Mouse (Mus musculus): ENCODE data around the gene Lrcol1. TPM values are rescaled to one million over a fixed set of nuclear protein-coding genes. Genes with fewer than 3 reads are reported as not detected.
A peak's percentile ranks its signal among the peaks of the same experiment; 100 is the strongest.

Lrcol1 gene
- polyA plus RNA-seq, 1 experiment from 2014 or later: not detected

- no peak overlapping the region for H3K4me2 ChIP-seq (replicated peaks)
- H3K9me3 ChIP-seq (ENCODE audit: control insufficient read depth, low read length): no peaks in the 10 kb centered on the region
- no peak overlapping the region for H3K9ac ChIP-seq
- ATAC-seq (ENCODE audit: low FRiP score) (no peak), DNase-seq (ENCODE audit: low spot score) (no peak)
- H3K27ac ChIP-seq: no peak overlapping the region
- 0 out of 2 replicates have a peak, but pooled peaks cover 4% of the 10 kb centered on the region for H3K4me1 ChIP-seq (replicated peaks; ENCODE audit: control insufficient read depth, insufficient read depth, low read length)
- H3K27me3 ChIP-seq (ENCODE audit: control insufficient read depth, insufficient read depth, low read length): no peaks in the 10 kb centered on the region
- WGBS: 17% methylated on average over 7 of the region's 7 CpGs
- H3K36me3 ChIP-seq (replicated peaks; ENCODE audit: control insufficient read depth, insufficient read depth): no peaks in the 10 kb centered on the region
- H3K4me3 ChIP-seq (replicated peaks; ENCODE audit: low read length): no peak overlapping the region
Observed at GRCm38 (mm10) chr5:110354716-110355115, 10.2 kb downstream of the Lrcol1 start.

GRCm38 (mm10) chr5:110357531-110358179 lies 13.1 kb downstream of the Lrcol1 start:
- no peak overlapping the region for H3K4me3 ChIP-seq (replicated peaks; ENCODE audit: low read length)
- 37% methylated on average over 8 of the region's 9 CpGs for WGBS
- no peaks in the 10 kb centered on the region for H3K36me3 ChIP-seq (replicated peaks; ENCODE audit: control insufficient read depth, insufficient read depth)
- 0 out of 2 replicates have a peak, but pooled peaks cover 4% of the 10 kb centered on the region for H3K4me1 ChIP-seq (replicated peaks; ENCODE audit: control insufficient read depth, insufficient read depth, low read length)
- peak; percentile 69 for ATAC-seq (ENCODE audit: low FRiP score)
- no peaks in the 10 kb centered on the region for H3K9me3 ChIP-seq (ENCODE audit: control insufficient read depth, low read length)
- no peak overlapping the region for H3K27ac ChIP-seq
- peak; percentile 96 for DNase-seq (ENCODE audit: low spot score)
- H3K27me3 ChIP-seq (ENCODE audit: control insufficient read depth, insufficient read depth, low read length): no peaks in the 10 kb centered on the region
- no peak overlapping the region for H3K9ac ChIP-seq
- H3K4me2 ChIP-seq (replicated peaks): no peak overlapping the region

- Histone ChIP-seq H3K27ac (no peak overlapping the region), H3K36me3 (replicated peaks; ENCODE audit: control insufficient read depth, insufficient read depth) (no peaks in the 10 kb centered on the region; the same call in 1 of the 2 replicates), H3K9ac (no peak overlapping the region), H3K4me3 (replicated peaks; ENCODE audit: low read length) (no peak overlapping the region), H3K27me3 (ENCODE audit: control insufficient read depth, insufficient read depth, low read length) (no peaks in the 10 kb centered on the region), H3K9me3 (ENCODE audit: control insufficient read depth, low read length) (no peaks in the 10 kb centered on the region), H3K4me2 (replicated peaks) (no peak overlapping the region), H3K4me1 (replicated peaks; ENCODE audit: control insufficient read depth, insufficient read depth, low read length) (peaks cover 14% of the 10 kb centered on the region)
- WGBS: 88% methylated on average over 6 of the region's 6 CpGs
- DNase-seq (ENCODE audit: low spot score) (no peak), ATAC-seq (ENCODE audit: low FRiP score) (no peak)
Observed at GRCm38 (mm10) chr5:110361465-110361864, 16.9 kb downstream of the Lrcol1 start.

- DNase-seq (ENCODE audit: low spot score) (no peak), ATAC-seq (ENCODE audit: low FRiP score) (peak; percentile 47)
- no peak overlapping the region for H3K27ac ChIP-seq
- H3K36me3 ChIP-seq (replicated peaks; ENCODE audit: control insufficient read depth, insufficient read depth): peaks cover 11% of the 10 kb centered on the region
- H3K4me1 ChIP-seq (replicated peaks; ENCODE audit: control insufficient read depth, insufficient read depth, low read length): peaks cover 13% of the 10 kb centered on the region
- WGBS: 3% methylated on average over 28 of the region's 28 CpGs
- peak overlapping the region; percentile 72 for H3K4me2 ChIP-seq (replicated peaks)
- H3K4me3 ChIP-seq (replicated peaks; ENCODE audit: low read length): peak overlapping the region; percentile 34
- H3K27me3 ChIP-seq (ENCODE audit: control insufficient read depth, insufficient read depth, low read length): no peaks in the 10 kb centered on the region
- H3K9me3 ChIP-seq (ENCODE audit: control insufficient read depth, low read length): no peaks in the 10 kb centered on the region
- H3K9ac ChIP-seq: peak overlapping the region; percentile 52
Observed at GRCm38 (mm10) chr5:110362813-110363178, 18.3 kb downstream of the Lrcol1 start.

GRCm38 (mm10) chr5:110363179-110363821 lies 18.8 kb downstream of the Lrcol1 start:
- ATAC-seq (ENCODE audit: low FRiP score): peak; percentile 78
- Histone ChIP-seq H3K4me2 (replicated peaks) (peak overlapping the region; percentile 72), H3K27ac (no peak overlapping the region)

GRCm38 (mm10) chr5:110363822-110364545 lies 19.5 kb downstream of the Lrcol1 start:
- Histone ChIP-seq H3K9me3 (ENCODE audit: control insufficient read depth, low read length) (no peaks in the 10 kb centered on the region), H3K4me3 (replicated peaks; ENCODE audit: low read length) (peak overlapping the region; percentile 34), H3K9ac (peak overlapping the region; percentile 52), H3K4me1 (replicated peaks; ENCODE audit: control insufficient read depth, insufficient read depth, low read length) (peaks cover 10% of the 10 kb centered on the region), H3K4me2 (replicated peaks) (peak overlapping the region; percentile 72), H3K27me3 (ENCODE audit: control insufficient read depth, insufficient read depth, low read length) (no peaks in the 10 kb centered on the region), H3K36me3 (replicated peaks; ENCODE audit: control insufficient read depth, insufficient read depth) (peaks cover 21% of the 10 kb centered on the region), H3K27ac (no peak overlapping the region)
- no peak for DNase-seq (ENCODE audit: low spot score)
- ATAC-seq (ENCODE audit: low FRiP score): no peak; the same call in 1 of the 2 replicates
- WGBS: 29% methylated on average over 11 of the region's 11 CpGs

More at GRCm38 (mm10) chr5:110363179-110363821, 18.8 kb downstream of the Lrcol1 start:
- 2% methylated on average over 67 of the region's 72 CpGs for WGBS
- H3K4me3 ChIP-seq (replicated peaks; ENCODE audit: low read length): peak overlapping the region; percentile 34
- peak; percentile 74 for DNase-seq (ENCODE audit: low spot score)
- H3K9me3 ChIP-seq (ENCODE audit: control insufficient read depth, low read length): no peaks in the 10 kb centered on the region
- peaks cover 14% of the 10 kb centered on the region for H3K36me3 ChIP-seq (replicated peaks; ENCODE audit: control insufficient read depth, insufficient read depth)
- H3K4me1 ChIP-seq (replicated peaks; ENCODE audit: control insufficient read depth, insufficient read depth, low read length): peaks cover 10% of the 10 kb centered on the region
- H3K9ac ChIP-seq: peak overlapping the region; percentile 52
- no peaks in the 10 kb centered on the region for H3K27me3 ChIP-seq (ENCODE audit: control insufficient read depth, insufficient read depth, low read length)

GRCm38 (mm10) chr5:110376802-110377433 lies 32.4 kb downstream of the Lrcol1 start:
- Histone ChIP-seq H3K9ac (no peak overlapping the region), H3K4me2 (replicated peaks) (no peak overlapping the region), H3K9me3 (ENCODE audit: control insufficient read depth, low read length) (no peaks in the 10 kb centered on the region), H3K4me1 (replicated peaks; ENCODE audit: control insufficient read depth, insufficient read depth, low read length) (no peaks in the 10 kb centered on the region; the same call in 1 of the 2 replicates), H3K27me3 (ENCODE audit: control insufficient read depth, insufficient read depth, low read length) (no peaks in the 10 kb centered on the region), H3K27ac (no peak overlapping the region), H3K36me3 (replicated peaks; ENCODE audit: control insufficient read depth, insufficient read depth) (peaks cover 66% of the 10 kb centered on the region), H3K4me3 (replicated peaks; ENCODE audit: low read length) (no peak overlapping the region)
- ATAC-seq (ENCODE audit: low FRiP score) (0 out of 2 replicates have a peak, but pooled peaks have one; percentile 27), DNase-seq (ENCODE audit: low spot score) (peak; percentile 78)
- 55% methylated on average over 8 of the region's 8 CpGs for WGBS

- no peaks in the 10 kb centered on the region; the same call in 1 of the 2 replicates for H3K4me1 ChIP-seq (replicated peaks; ENCODE audit: control insufficient read depth, insufficient read depth, low read length)
- DNase-seq (ENCODE audit: low spot score) (no peak), ATAC-seq (ENCODE audit: low FRiP score) (peak; percentile 9; the same call in 1 of the 2 replicates)
- no peak overlapping the region for H3K4me3 ChIP-seq (replicated peaks; ENCODE audit: low read length)
- H3K9me3 ChIP-seq (ENCODE audit: control insufficient read depth, low read length): no peaks in the 10 kb centered on the region
- no peaks in the 10 kb centered on the region for H3K27me3 ChIP-seq (ENCODE audit: control insufficient read depth, insufficient read depth, low read length)
- WGBS: 33% methylated on average over 20 of the region's 20 CpGs
- no peak overlapping the region for H3K4me2 ChIP-seq (replicated peaks)
- no peak overlapping the region for H3K27ac ChIP-seq
- H3K36me3 ChIP-seq (replicated peaks; ENCODE audit: control insufficient read depth, insufficient read depth): peaks cover 66% of the 10 kb centered on the region
- no peak overlapping the region for H3K9ac ChIP-seq
Observed at GRCm38 (mm10) chr5:110378181-110378583, 33.7 kb downstream of the Lrcol1 start.

- H3K4me1 ChIP-seq (replicated peaks; ENCODE audit: control insufficient read depth, insufficient read depth, low read length): no peaks in the 10 kb centered on the region; the same call in 1 of the 2 replicates
- ATAC-seq (ENCODE audit: low FRiP score) (no peak; the same call in 1 of the 2 replicates), DNase-seq (ENCODE audit: low spot score) (no peak)
- no peaks in the 10 kb centered on the region for H3K27me3 ChIP-seq (ENCODE audit: control insufficient read depth, insufficient read depth, low read length)
- H3K9ac ChIP-seq: no peak overlapping the region
- no peak overlapping the region for H3K4me2 ChIP-seq (replicated peaks)
- H3K9me3 ChIP-seq (ENCODE audit: control insufficient read depth, low read length): no peaks in the 10 kb centered on the region
- no peak overlapping the region for H3K27ac ChIP-seq
- peaks cover 58% of the 10 kb centered on the region for H3K36me3 ChIP-seq (replicated peaks; ENCODE audit: control insufficient read depth, insufficient read depth)
- WGBS: 92% methylated on average over 14 of the region's 15 CpGs
- no peak overlapping the region for H3K4me3 ChIP-seq (replicated peaks; ENCODE audit: low read length)
Observed at GRCm38 (mm10) chr5:110379086-110379485, 34.6 kb downstream of the Lrcol1 start.
